Mouse (Mus musculus) CH12.LX (cell line): ENCODE data around the gene Krt18. TPM values are rescaled to one million over a fixed set of nuclear protein-coding genes. Genes with fewer than 3 reads are reported as not detected.

ENCODE experiments used
- DNase-seq: peaks from one replicate; pipeline ENCODE4 v3.0.0-alpha.2; 2013; ENCODE audit errors: extremely low read depth
- H3K27ac ChIP-seq: 2 replicates; pipeline ENCODE4 v1.5.1; 2012; ENCODE audit warnings: low read depth, mild to moderate bottlenecking, control low read depth, moderate library complexity; ENCODE audit not compliant: insufficient read depth
- H3K27me3 ChIP-seq: replicated peaks from 2 replicates; pipeline ENCODE3; 2012; ENCODE audit warnings: inconsistent platforms
- H3K36me3 ChIP-seq, 2 experiments: replicated peaks in 1 of 2; 2 replicates each; pipeline versions ENCODE3 to v1.6.1; 2012; ENCODE audit warnings: inconsistent platforms in 1 of 2, low read length in 1 of 2, mild to moderate bottlenecking in 1 of 2, mixed read lengths in 1 of 2, moderate library complexity in 1 of 2; ENCODE audit not compliant: control insufficient read depth in 1 of 2, insufficient read depth in 1 of 2
- H3K4me1 ChIP-seq, 2 experiments: 2 replicates each; pipeline ENCODE4 v1.6.1; 2012; ENCODE audit warnings: inconsistent platforms in 1 of 2, moderate library complexity in 1 of 2; ENCODE audit not compliant: insufficient read depth in 2 of 2, control insufficient read depth in 1 of 2
- H3K4me2 ChIP-seq: 2 replicates; pipeline ENCODE4 v1.6.1; 2012; ENCODE audit warnings: low read depth, mild to moderate bottlenecking, control low read depth; ENCODE audit not compliant: poor library complexity, insufficient read depth, severe bottlenecking
- H3K4me3 ChIP-seq, 3 experiments: fragments of 150-350 bp in 1 of 3; sonication (generic) in 1 of 3; replicated peaks in 1 of 3; 2 replicates each; pipeline versions ENCODE3 to v1.5.1; 2011 to 2012; ENCODE audit warnings: low read depth in 2 of 3, low read length in 2 of 3, mild to moderate bottlenecking in 2 of 3, moderate library complexity in 2 of 3, control low read depth in 1 of 3, improper control_type of control experiment in 1 of 3, inconsistent platforms in 1 of 3, mixed read lengths in 1 of 3; ENCODE audit not compliant: poor library complexity in 1 of 3
- H3K79me2 ChIP-seq: replicated peaks from 2 replicates; pipeline ENCODE4 v1.6.1; 2012; ENCODE audit warnings: mild to moderate bottlenecking, moderate library complexity; ENCODE audit not compliant: control insufficient read depth, poor library complexity, insufficient read depth, severe bottlenecking; ENCODE audit errors: extremely low read depth
- H3K9ac ChIP-seq: 2 replicates; pipeline ENCODE4 v1.6.1; 2012; ENCODE audit warnings: low read depth, mild to moderate bottlenecking, control low read depth, moderate library complexity; ENCODE audit not compliant: insufficient read depth
- H3K9me3 ChIP-seq: replicated peaks from 2 replicates; pipeline ENCODE3; 2012; ENCODE audit warnings: low read length, inconsistent platforms, mixed read lengths
- BHLHE40 ChIP-seq: IDR thresholded peaks from 2 replicates; pipeline ENCODE4 v1.6.1; 2011; ENCODE audit warnings: mild to moderate bottlenecking, low read depth, low read length, improper control_type of control experiment
- CHD2 ChIP-seq: IDR thresholded peaks from 2 replicates; pipeline ENCODE4 v1.6.1; 2011; ENCODE audit warnings: low read length, improper control_type of control experiment
- EP300 ChIP-seq: IDR thresholded peaks from 2 replicates; pipeline ENCODE4 v1.6.1; 2011; ENCODE audit warnings: low read length, improper control_type of control experiment
- ETS1 ChIP-seq: conservative IDR thresholded peaks from 2 replicates; pipeline ENCODE4 v1.6.1; 2012; ENCODE audit warnings: low read depth, mild to moderate bottlenecking, inconsistent platforms, low read length, improper control_type of control experiment, moderate library complexity
- GABPA ChIP-seq: IDR thresholded peaks from 2 replicates; pipeline ENCODE4 v1.6.1; 2012; ENCODE audit warnings: low read depth, low read length, improper control_type of control experiment, inconsistent platforms; ENCODE audit not compliant: insufficient replicate concordance
- HCFC1 ChIP-seq: IDR thresholded peaks from 2 replicates; pipeline ENCODE4 v1.6.1; 2012; ENCODE audit warnings: low read depth, mild to moderate bottlenecking, inconsistent platforms, low read length, improper control_type of control experiment
- IRF4 ChIP-seq: IDR thresholded peaks from 2 replicates; pipeline ENCODE4 v1.6.1; 2014; ENCODE audit warnings: low read depth, mild to moderate bottlenecking, inconsistent platforms, low read length, improper control_type of control experiment
- KAT2A ChIP-seq: IDR thresholded peaks from 2 replicates; pipeline ENCODE4 v1.6.1; 2012; ENCODE audit warnings: low read length, improper control_type of control experiment, inconsistent platforms; ENCODE audit not compliant: insufficient replicate concordance
- MAFK ChIP-seq: IDR thresholded peaks from 2 replicates; pipeline ENCODE4 v1.6.1; 2011; ENCODE audit warnings: low read length, improper control_type of control experiment; ENCODE audit not compliant: insufficient replicate concordance
- MAX ChIP-seq: IDR thresholded peaks from 2 replicates; pipeline ENCODE4 v1.6.1; 2011; ENCODE audit warnings: low read length, improper control_type of control experiment
- MAZ ChIP-seq: IDR thresholded peaks from 2 replicates; pipeline ENCODE4 v1.6.1; 2012; ENCODE audit warnings: low read depth, mild to moderate bottlenecking, inconsistent platforms, low read length, improper control_type of control experiment, moderate library complexity
- MXI1 ChIP-seq: IDR thresholded peaks from 2 replicates; pipeline ENCODE4 v1.6.1; 2011; ENCODE audit warnings: mild to moderate bottlenecking, low read depth, low read length, improper control_type of control experiment
- MYC ChIP-seq: IDR thresholded peaks from 2 replicates; pipeline ENCODE4 v1.6.1; 2011; ENCODE audit warnings: low read depth, mild to moderate bottlenecking, improper control_type of control experiment, low read length
- NRF1 ChIP-seq: IDR thresholded peaks from 2 replicates; pipeline ENCODE4 v1.6.1; 2014; ENCODE audit warnings: low read depth, mild to moderate bottlenecking, inconsistent platforms, low read length, improper control_type of control experiment, moderate library complexity
- PAX5 ChIP-seq: IDR thresholded peaks from 2 replicates; pipeline ENCODE4 v1.6.1; 2012; ENCODE audit warnings: low read length, inconsistent platforms, mixed read lengths
- POLR2A ChIP-seq: IDR thresholded peaks from 2 replicates; pipeline ENCODE4 v1.6.1; 2011; ENCODE audit warnings: low read depth, mild to moderate bottlenecking, improper control_type of control experiment, low read length
- SIN3A ChIP-seq: IDR thresholded peaks from 2 replicates; pipeline ENCODE4 v1.6.1; 2012; ENCODE audit warnings: low read length, improper control_type of control experiment, inconsistent platforms
- TBP ChIP-seq: conservative IDR thresholded peaks from 2 replicates; pipeline ENCODE4 v1.6.1; 2011; ENCODE audit warnings: low read depth, low read length, improper control_type of control experiment
- TCF12 ChIP-seq: IDR thresholded peaks from 2 replicates; pipeline ENCODE4 v1.6.1; 2014; ENCODE audit warnings: low read depth, mild to moderate bottlenecking, inconsistent platforms, low read length, improper control_type of control experiment
- UBTF ChIP-seq: IDR thresholded peaks from 2 replicates; pipeline ENCODE4 v1.6.1; 2012; ENCODE audit warnings: low read depth, mild to moderate bottlenecking, inconsistent platforms, low read length, improper control_type of control experiment, moderate library complexity
- USF1 ChIP-seq: IDR thresholded peaks from 2 replicates; pipeline ENCODE4 v1.6.1; 2014; ENCODE audit warnings: low read depth, mild to moderate bottlenecking, inconsistent platforms, low read length, improper control_type of control experiment
- ZNF384 ChIP-seq: IDR thresholded peaks from 2 replicates; pipeline ENCODE4 v1.6.1; 2012; ENCODE audit warnings: low read depth, low read length, improper control_type of control experiment, inconsistent platforms
- dilution Hi-C: fragments of 300-500 bp; cut with MboI; formaldehyde crosslinking; loops from 2 replicates; pipeline ENCODE4 v1.14.3; 2020; ENCODE audit warnings: low sequenced_read_pairs; ENCODE audit not compliant: extremely low pct_unique_long_range_greater_than_20kb, extremely low pct_ligation_motif_present
- in situ Hi-C: fragments of 300-500 bp; cut with MboI; formaldehyde crosslinking; loops from 3 replicates; pipeline ENCODE4 v1.14.3; 2019; ENCODE audit warnings: low sequenced_read_pairs, low pct_ligation_motif_present, low pct_unique_long_range_greater_than_20kb, mixed read lengths
- polyA plus RNA-seq: library from polyadenylated mRNA; unstranded; fragments of >175 nt; gene quantifications from 2 replicates; pipeline ENCODE4 v1.2.1, GENCODE M21; 2012; ENCODE audit warnings: low read depth; ENCODE audit not compliant: insufficient read length
- total RNA-seq, 2 experiments: library from RNA; depleted of rRNA; stranded (reverse); fragments of 300-350 nt in 1 of 2; fragments of >200 nt in 1 of 2; gene quantifications; 2 replicates each; pipeline ENCODE4 v1.2.3; 2012 to 2014

Gene Krt18
- total and polyA plus RNA-seq, 3 experiments = 0.21 TPM; not detected in 2

GRCm38 (mm10) chr15:102007097-102008069 lies 20.6 kb upstream of the Krt18 start:
- dilution Hi-C loops = no loop called here
- Histone ChIP-seq H3K27ac (no peak overlapping the region), H3K27me3 (peaks cover 52% of the 10 kb centered on the region)

GRCm38 (mm10) chr15:102010569-102011245 lies 17.3 kb upstream of the Krt18 start:
- H3K27me3 ChIP-seq = peaks cover 25% of the 10 kb centered on the region
- TF ChIP-seq IRF4 (peak; percentile 29; the same call in 1 of the 2 replicates), TCF12 (peak; percentile 42; the same call in 1 of the 2 replicates), EP300 (peak; percentile 34; the same call in 1 of the 2 replicates), MAFK (no peak)
- TF ChIP-seq, all 38 proteins: peak for 3
- in situ Hi-C loops (no loop called here), dilution Hi-C loops (no loop called here)
- H3K4me2 ChIP-seq = no peak overlapping the region
- H3K36me3 ChIP-seq = no peaks in the 10 kb centered on the region
- peaks cover 35 to 73% of the 10 kb centered on the region in 2 experiments for H3K4me1 ChIP-seq
- H3K4me3 ChIP-seq = no peak overlapping the region
- no peaks in the 10 kb centered on the region for H3K9me3 ChIP-seq
- H3K9ac ChIP-seq = no peak overlapping the region
- no peak overlapping the region for H3K27ac ChIP-seq
- DNase-seq = no peak
- H3K79me2 ChIP-seq = no peaks in the 10 kb centered on the region

More at GRCm38 (mm10) chr15:102007097-102008069, 20.6 kb upstream of the Krt18 start:
- DNase-seq = no peak
- peaks cover 24 to 52% of the 10 kb centered on the region in 2 experiments for H3K4me1 ChIP-seq
- TF ChIP-seq ZNF384 (no peak), UBTF (no peak), BHLHE40 (no peak), MAZ (no peak), TCF12 (no peak), KAT2A (no peak), MYC (no peak), ETS1 (no peak), GABPA (no peak), USF1 (no peak), MAX (no peak), HCFC1 (no peak), TBP (no peak), MXI1 (no peak), CHD2 (no peak), PAX5 (no peak), IRF4 (no peak), SIN3A (no peak), POLR2A (no peak), NRF1 (no peak)
- TF ChIP-seq, all 38 proteins: peak for 0
- Histone ChIP-seq H3K9ac (no peak overlapping the region), H3K36me3 (no peaks in the 10 kb centered on the region), H3K9me3 (no peaks in the 10 kb centered on the region), H3K4me3 (no peak overlapping the region), H3K4me2 (no peak overlapping the region), H3K79me2 (no peaks in the 10 kb centered on the region)
- in situ Hi-C loops = no loop called here
